Mouse (Mus musculus) layer of hippocampus, adult 18-20 months (tissue): ENCODE measurements around the gene Rc3h2. TPM values are rescaled to one million over a fixed set of nuclear protein-coding genes. Genes with fewer than 3 reads are reported as not detected.

Experiments
- DNase-seq, 2 experiments: peaks; one replicate each; pipeline ENCODE4 v3.0.0; 2022; ENCODE audit warnings: low spot score in 2 of 2
- total RNA-seq, 2 experiments: library from RNA; stranded (reverse); gene quantifications; 2 replicates each; pipeline ENCODE4 v1.2.3; 2021

The Rc3h2 gene
- total RNA-seq, 2 experiments from 2014 or later, result 79.8 to 85.2 TPM

DNA sequence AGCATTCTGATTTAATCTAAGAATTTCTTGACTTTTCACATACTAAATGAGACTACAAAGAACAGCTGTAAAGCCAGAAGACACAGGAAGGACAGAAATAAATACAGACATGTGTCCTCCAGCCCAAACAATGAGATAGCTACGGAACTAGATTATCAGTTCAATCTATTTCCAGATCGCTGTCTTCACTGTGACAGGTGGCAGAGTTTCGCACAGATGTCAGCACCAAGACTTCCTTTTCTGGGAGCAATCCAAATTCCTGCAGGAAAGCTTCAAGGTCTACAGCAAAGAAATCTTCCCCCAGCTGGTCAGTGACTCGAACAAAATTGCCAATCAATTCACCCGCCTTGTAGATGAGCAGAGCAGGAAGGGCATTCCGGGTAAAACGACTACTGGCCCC is 71.0 kb downstream of the Rc3h2 start:
- peak; percentile 25 to 62 for DNase-seq

DNA sequence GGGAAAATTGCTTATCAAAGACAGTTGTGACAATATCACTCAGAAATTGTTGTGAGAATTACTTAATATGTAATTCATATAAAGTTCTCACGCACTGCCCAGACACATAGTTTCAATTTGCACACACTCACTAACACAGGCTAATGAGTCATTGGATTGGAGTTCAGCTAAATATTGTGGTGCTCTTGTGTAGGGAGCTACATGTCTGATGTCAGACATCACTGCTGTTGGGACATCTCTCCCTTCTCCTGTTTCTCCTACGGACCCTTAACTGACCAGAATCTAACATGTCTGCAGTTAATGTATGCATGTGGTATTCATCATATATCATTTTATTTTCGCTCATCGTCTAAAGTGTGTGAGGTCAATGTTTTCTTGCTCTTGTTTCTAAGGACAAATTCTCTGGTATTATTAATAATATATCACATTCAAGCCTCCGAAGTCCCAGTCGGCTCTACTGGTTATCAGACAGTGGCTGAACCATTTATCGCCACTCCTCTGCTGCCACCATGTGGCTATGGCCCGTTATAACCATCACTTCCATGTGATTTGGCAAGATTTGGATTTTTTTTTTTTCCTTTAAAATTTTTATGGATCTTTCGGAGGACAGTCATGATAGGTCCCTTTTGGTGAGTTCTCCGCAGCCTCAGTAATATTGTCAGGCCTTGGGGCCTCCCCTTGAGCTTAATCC is 84.1 kb downstream of the Rc3h2 start:
- DNase-seq, result peak; percentile 50 to 71

DNA sequence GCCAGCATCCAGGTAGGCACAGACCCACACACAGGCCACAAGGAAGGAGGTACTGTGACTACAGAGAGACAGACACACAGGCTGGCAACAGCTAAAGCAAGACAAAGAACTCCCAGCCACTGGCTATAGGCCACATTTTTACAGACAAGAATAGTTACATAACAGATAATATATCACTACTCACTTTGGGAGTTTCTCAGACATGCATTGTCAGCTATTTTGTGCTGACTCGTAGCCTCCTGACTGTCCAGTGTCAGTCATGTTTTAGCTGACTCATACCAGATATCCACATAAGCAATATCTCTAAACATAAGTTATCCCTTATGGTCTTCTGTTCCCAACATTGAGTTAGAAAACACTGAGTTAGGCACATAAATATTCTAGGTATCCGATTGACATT is 89.4 kb downstream of the Rc3h2 start:
- no peak for DNase-seq

DNA sequence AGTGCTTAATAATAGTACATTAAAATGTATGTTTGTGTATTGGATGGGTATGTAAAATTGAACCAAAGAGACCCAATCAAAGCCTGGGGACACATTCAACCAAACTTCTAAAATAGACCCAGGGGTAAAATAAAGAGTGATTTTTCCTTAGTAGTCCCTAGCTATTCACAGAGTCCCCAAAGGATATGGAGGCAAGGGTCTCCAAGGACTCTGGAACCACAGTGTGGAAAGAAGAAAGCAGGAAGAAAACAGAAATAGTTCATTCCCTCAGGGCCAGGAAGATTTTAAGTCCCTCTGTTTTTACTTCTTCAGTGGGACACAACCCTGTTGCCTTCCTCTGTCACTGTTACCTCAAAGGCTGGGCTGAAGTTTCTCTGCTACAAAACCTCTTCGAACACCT is 96.5 kb downstream of the Rc3h2 start, which contains the start of gene Olfr368:
Olfr368 (plus strand) TSS at position 301 of the 400 bp plus-strand sequence.
- DNase-seq, result no peak

Other genes with a start within 250 kb of the Rc3h2 start
- gene Olfr365, start 234.7 kb downstream of the Rc3h2 start, total RNA-seq, result under 1 TPM in 1 of 2 experiments, not detected in 1; 0.07 TPM
- not detected for gene Olfr366, start 211.3 kb downstream of the Rc3h2 start, total RNA-seq
- gene Olfr368, start 96.4 kb downstream of the Rc3h2 start, total RNA-seq, result not detected
- 10 to 100 TPM; 27.3 to 31.2 TPM for gene Pdcl, start 63.6 kb downstream of the Rc3h2 start, total RNA-seq
- 10 to 100 TPM; 10.6 to 10.8 TPM for gene Zbtb26, start 20.2 kb upstream of the Rc3h2 start, total RNA-seq
- gene Zbtb6, start 20.3 kb upstream of the Rc3h2 start, total RNA-seq, result 10 to 100 TPM; 15.0 to 15.6 TPM
- 10 to 100 TPM; 83.8 to 94.8 TPM for gene Rabgap1, start 20.4 kb upstream of the Rc3h2 start, total RNA-seq
- 1 to 10 TPM; 2.1 to 2.6 TPM for gene Gpr21, start 93.4 kb upstream of the Rc3h2 start, total RNA-seq